Mouse (Mus musculus) lung, postnatal 0 days (tissue): ENCODE measurements at regions not wholly inside any gene's neighbourhood (a gene's known extent, or its start where the extent isn't known, plus 50 kb on each side); places are given as distances from the start of the nearest gene placed in this dataset.

ENCODE experiments used
- CTCF ChIP-seq: IDR thresholded peaks from 2 replicates; pipeline ENCODE4 v1.5.1; 2016; ENCODE audit warnings: antibody characterized with exemption, mild to moderate bottlenecking
- EP300 ChIP-seq: IDR thresholded peaks from 2 replicates; pipeline ENCODE4 v1.6.1; 2016; ENCODE audit warnings: antibody characterized with exemption, mild to moderate bottlenecking, control low read depth

DNA sequence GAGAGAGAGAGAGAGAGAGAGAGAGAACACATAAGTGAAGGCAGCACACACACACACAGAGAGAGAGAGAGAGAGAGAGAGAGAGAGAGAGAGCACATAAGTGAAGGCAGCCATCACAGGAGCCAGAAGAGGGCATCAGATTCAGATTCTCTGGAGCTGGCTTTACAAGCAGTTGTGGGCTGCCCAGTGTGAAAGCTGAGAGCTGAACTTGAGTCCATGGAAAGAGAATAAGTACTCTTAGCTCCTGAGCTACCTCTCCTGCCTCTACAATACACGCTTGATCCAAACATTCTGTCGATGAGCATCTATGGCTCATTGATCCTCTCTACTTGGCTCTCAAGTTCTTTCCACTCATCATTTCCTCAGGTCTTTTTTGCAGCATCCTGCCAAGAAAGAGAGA is 214.9 kb upstream of the Castor2 start:
- no peak for TF ChIP-seq CTCF
- TF ChIP-seq EP300: no peak
